Mouse (Mus musculus): Measurements from ENCODE around the gene Suds3. TPM values are rescaled to one million over a fixed set of nuclear protein-coding genes. Genes with fewer than 3 reads are reported as not detected.

Gene Suds3
- total and polyA plus RNA-seq, 2 experiments: 61.4 to 77.1 TPM

- H3K4me1 ChIP-seq (ENCODE audit: control insufficient read depth, insufficient read depth, low read length): no peaks in the 10 kb centered on the region; the same call in 1 of the 2 replicates
- H3K9ac ChIP-seq (ENCODE audit: low read depth, low read length): no peak overlapping the region
- peaks cover 14% of the 10 kb centered on the region for H3K36me3 ChIP-seq (ENCODE audit: control insufficient read depth, insufficient read depth, low read length)
- no peaks in the 10 kb centered on the region for H3K79me2 ChIP-seq (ENCODE audit: control insufficient read depth, insufficient read depth, low read length)
- no peak overlapping the region for H3K27ac ChIP-seq (replicated peaks; ENCODE audit: insufficient read depth, low read depth, low read length)
- DNase-seq (ENCODE audit: extremely low read depth, low read depth, low spot score): peak; percentile 57
- no peaks in the 10 kb centered on the region for H3K27me3 ChIP-seq (ENCODE audit: control insufficient read depth, insufficient read depth, low read length)
- H3K4me3 ChIP-seq (ENCODE audit: insufficient read depth, low read depth, low read length): no peak overlapping the region
- no peak for TF ChIP-seq CTCF (IDR thresholded peaks at IDR 0.05; ENCODE audit: low read depth, low read length)
- no peak for TF ChIP-seq POLR2A (IDR thresholded peaks at IDR 0.05; ENCODE audit: extremely low read depth, insufficient read depth, low read length)
- WGBS: 16% methylated on average over 3 of the region's 3 CpGs
Observed at GRCm38 (mm10) chr5:117089147-117089546, 26.8 kb downstream of the Suds3 start.

GRCm38 (mm10) chr5:117087718-117088117 is 28.2 kb downstream of the Suds3 start:
- H3K36me3 ChIP-seq (ENCODE audit: control insufficient read depth, insufficient read depth, low read length): peaks cover 3% of the 10 kb centered on the region; the same call in 1 of the 2 replicates
- no peak overlapping the region for H3K27ac ChIP-seq (replicated peaks; ENCODE audit: insufficient read depth, low read depth, low read length)
- H3K79me2 ChIP-seq (ENCODE audit: control insufficient read depth, insufficient read depth, low read length): no peaks in the 10 kb centered on the region
- no peaks in the 10 kb centered on the region for H3K27me3 ChIP-seq (ENCODE audit: control insufficient read depth, insufficient read depth, low read length)
- TF ChIP-seq CTCF (IDR thresholded peaks at IDR 0.05; ENCODE audit: low read depth, low read length) (no peak), POLR2A (IDR thresholded peaks at IDR 0.05; ENCODE audit: extremely low read depth, insufficient read depth, low read length) (no peak)
- H3K9ac ChIP-seq (ENCODE audit: low read depth, low read length): no peak overlapping the region
- DNase-seq (ENCODE audit: extremely low read depth, low read depth, low spot score): peak; percentile 76
- WGBS: 13% methylated on average over 13 of the region's 13 CpGs
- H3K4me1 ChIP-seq (ENCODE audit: control insufficient read depth, insufficient read depth, low read length): no peaks in the 10 kb centered on the region; the same call in 1 of the 2 replicates
- H3K4me3 ChIP-seq (ENCODE audit: insufficient read depth, low read depth, low read length): no peak overlapping the region

- H3K36me3 ChIP-seq (ENCODE audit: control insufficient read depth, insufficient read depth, low read length): no peaks in the 10 kb centered on the region
- no peak for TF ChIP-seq POLR2A (IDR thresholded peaks at IDR 0.05; ENCODE audit: extremely low read depth, insufficient read depth, low read length)
- TF ChIP-seq CTCF (IDR thresholded peaks at IDR 0.05; ENCODE audit: low read depth, low read length): peak; percentile 62
- no peak overlapping the region for H3K4me3 ChIP-seq (ENCODE audit: insufficient read depth, low read depth, low read length)
- H3K4me1 ChIP-seq (ENCODE audit: control insufficient read depth, insufficient read depth, low read length): no peaks in the 10 kb centered on the region
- 17% methylated on average over 10 of the region's 10 CpGs for WGBS
- no peak for DNase-seq (ENCODE audit: extremely low read depth, low read depth, low spot score)
- H3K27ac ChIP-seq (replicated peaks; ENCODE audit: insufficient read depth, low read depth, low read length): no peak overlapping the region
- H3K9ac ChIP-seq (ENCODE audit: low read depth, low read length): no peak overlapping the region
- H3K79me2 ChIP-seq (ENCODE audit: control insufficient read depth, insufficient read depth, low read length): no peaks in the 10 kb centered on the region
- no peaks in the 10 kb centered on the region; the same call in 1 of the 2 replicates for H3K27me3 ChIP-seq (ENCODE audit: control insufficient read depth, insufficient read depth, low read length)
Observed at GRCm38 (mm10) chr5:117069498-117069894, 46.4 kb downstream of the Suds3 start.

GRCm38 (mm10) chr5:117068808-117069497 is 47.0 kb downstream of the Suds3 start:
- DNase-seq (ENCODE audit: extremely low read depth, low read depth, low spot score): no peak
- H3K27ac ChIP-seq (replicated peaks; ENCODE audit: insufficient read depth, low read depth, low read length): no peak overlapping the region
- H3K4me3 ChIP-seq (ENCODE audit: insufficient read depth, low read depth, low read length): no peak overlapping the region
- no peak overlapping the region for H3K9ac ChIP-seq (ENCODE audit: low read depth, low read length)
- no peaks in the 10 kb centered on the region for H3K79me2 ChIP-seq (ENCODE audit: control insufficient read depth, insufficient read depth, low read length)
- no peaks in the 10 kb centered on the region for H3K36me3 ChIP-seq (ENCODE audit: control insufficient read depth, insufficient read depth, low read length)
- WGBS: 24% methylated on average over 19 of the region's 19 CpGs
- no peaks in the 10 kb centered on the region for H3K4me1 ChIP-seq (ENCODE audit: control insufficient read depth, insufficient read depth, low read length)
- TF ChIP-seq POLR2A (IDR thresholded peaks at IDR 0.05; ENCODE audit: extremely low read depth, insufficient read depth, low read length) (no peak), CTCF (IDR thresholded peaks at IDR 0.05; ENCODE audit: low read depth, low read length) (no peak)
- no peaks in the 10 kb centered on the region; the same call in 1 of the 2 replicates for H3K27me3 ChIP-seq (ENCODE audit: control insufficient read depth, insufficient read depth, low read length)

GRCm38 (mm10) chr5:117068181-117068580 is 47.7 kb downstream of the Suds3 start:
- no peak overlapping the region for H3K9ac ChIP-seq (ENCODE audit: low read depth, low read length)
- H3K79me2 ChIP-seq (ENCODE audit: control insufficient read depth, insufficient read depth, low read length): no peaks in the 10 kb centered on the region
- H3K36me3 ChIP-seq (ENCODE audit: control insufficient read depth, insufficient read depth, low read length): no peaks in the 10 kb centered on the region
- no peaks in the 10 kb centered on the region; the same call in 1 of the 2 replicates for H3K27me3 ChIP-seq (ENCODE audit: control insufficient read depth, insufficient read depth, low read length)
- no peak for DNase-seq (ENCODE audit: extremely low read depth, low read depth, low spot score)
- 81% methylated on average over 13 of the region's 13 CpGs for WGBS
- TF ChIP-seq POLR2A (IDR thresholded peaks at IDR 0.05; ENCODE audit: extremely low read depth, insufficient read depth, low read length) (no peak), CTCF (IDR thresholded peaks at IDR 0.05; ENCODE audit: low read depth, low read length) (peak; percentile 56)
- H3K4me1 ChIP-seq (ENCODE audit: control insufficient read depth, insufficient read depth, low read length): no peaks in the 10 kb centered on the region
- no peak overlapping the region for H3K27ac ChIP-seq (replicated peaks; ENCODE audit: insufficient read depth, low read depth, low read length)
- no peak overlapping the region for H3K4me3 ChIP-seq (ENCODE audit: insufficient read depth, low read depth, low read length)

GRCm38 (mm10) chr5:117061251-117061650 is 54.7 kb downstream of the Suds3 start:
- Histone ChIP-seq H3K79me2 (ENCODE audit: control insufficient read depth, insufficient read depth, low read length) (no peaks in the 10 kb centered on the region), H3K27ac (replicated peaks; ENCODE audit: insufficient read depth, low read depth, low read length) (no peak overlapping the region), H3K4me3 (ENCODE audit: insufficient read depth, low read depth, low read length) (no peak overlapping the region), H3K36me3 (ENCODE audit: control insufficient read depth, insufficient read depth, low read length) (no peaks in the 10 kb centered on the region), H3K4me1 (ENCODE audit: control insufficient read depth, insufficient read depth, low read length) (no peaks in the 10 kb centered on the region), H3K9ac (ENCODE audit: low read depth, low read length) (no peak overlapping the region), H3K27me3 (ENCODE audit: control insufficient read depth, insufficient read depth, low read length) (no peaks in the 10 kb centered on the region)
- no peak for DNase-seq (ENCODE audit: extremely low read depth, low read depth, low spot score)
- 37% methylated on average over 2 of the region's 2 CpGs for WGBS
- TF ChIP-seq POLR2A (IDR thresholded peaks at IDR 0.05; ENCODE audit: extremely low read depth, insufficient read depth, low read length) (no peak), CTCF (IDR thresholded peaks at IDR 0.05; ENCODE audit: low read depth, low read length) (no peak)
